Mouse (Mus musculus) hindbrain, embryonic 13.5 days (tissue): Measurements from ENCODE around the gene Hic2. TPM values are rescaled to one million over a fixed set of nuclear protein-coding genes. Genes with fewer than 3 reads are reported as not detected.
A peak's percentile ranks its signal among the peaks of the same experiment; 100 is the strongest.

Experiments
- ATAC-seq: fragments of 200-750 bp; cut with Nextera tagmentation; 2 replicates; pipeline ENCODE4 v1.8.0; 2017; ENCODE audit warnings: moderate TSS enrichment; ENCODE audit not compliant: low FRiP score
- H3K27ac ChIP-seq: fragments of 300-500 bp; sonication (generic); 2 replicates; pipeline ENCODE4 v1.5.1; 2015; ENCODE audit warnings: inconsistent platforms, mild to moderate bottlenecking, moderate library complexity
- H3K27me3 ChIP-seq: fragments of 300-500 bp; sonication (generic); 2 replicates; pipeline ENCODE4 v1.6.1; 2015; ENCODE audit warnings: mild to moderate bottlenecking, inconsistent platforms
- H3K36me3 ChIP-seq: fragments of 300-500 bp; sonication (generic); 2 replicates; pipeline ENCODE4 v1.6.1; 2015; ENCODE audit warnings: mild to moderate bottlenecking, inconsistent platforms
- H3K4me1 ChIP-seq: fragments of 300-500 bp; sonication (generic); replicated peaks from 2 replicates; pipeline ENCODE4 v1.6.1; 2015; ENCODE audit warnings: inconsistent platforms
- H3K4me2 ChIP-seq: fragments of 300-500 bp; sonication (generic); 2 replicates; pipeline ENCODE4 v1.6.1; 2015; ENCODE audit warnings: inconsistent platforms, mild to moderate bottlenecking, moderate library complexity
- H3K4me3 ChIP-seq: fragments of 300-500 bp; sonication (generic); 2 replicates; pipeline ENCODE4 v1.5.1; 2015; ENCODE audit warnings: mild to moderate bottlenecking, inconsistent platforms
- H3K9ac ChIP-seq: fragments of 300-500 bp; sonication (generic); 2 replicates; pipeline ENCODE4 v1.6.1; 2015; ENCODE audit warnings: mild to moderate bottlenecking, inconsistent platforms
- H3K9me3 ChIP-seq: fragments of 300-500 bp; sonication (generic); 2 replicates; pipeline ENCODE4 v1.6.1; 2016; ENCODE audit warnings: inconsistent platforms
- WGBS: fragments of 180-500 bp; shearing (Covaris S2); methylation state at CpG from one replicate; pipeline ENCODE4 v1.1.7; 2015; 5-methylcytosine and 5-hydroxymethylcytosine counted together
- polyA plus RNA-seq: library from polyadenylated mRNA; unstranded; fragments of >200 nt; fragmentation: Nextera tagmentation; extraction: Ambion mirVana; gene quantifications from 2 replicates; pipeline ENCODE4 v1.2.1, GENCODE M21; 2015

Hic2 gene
- polyA plus RNA-seq, 1 experiment from 2014 or later, result 9.0 TPM

DNA sequence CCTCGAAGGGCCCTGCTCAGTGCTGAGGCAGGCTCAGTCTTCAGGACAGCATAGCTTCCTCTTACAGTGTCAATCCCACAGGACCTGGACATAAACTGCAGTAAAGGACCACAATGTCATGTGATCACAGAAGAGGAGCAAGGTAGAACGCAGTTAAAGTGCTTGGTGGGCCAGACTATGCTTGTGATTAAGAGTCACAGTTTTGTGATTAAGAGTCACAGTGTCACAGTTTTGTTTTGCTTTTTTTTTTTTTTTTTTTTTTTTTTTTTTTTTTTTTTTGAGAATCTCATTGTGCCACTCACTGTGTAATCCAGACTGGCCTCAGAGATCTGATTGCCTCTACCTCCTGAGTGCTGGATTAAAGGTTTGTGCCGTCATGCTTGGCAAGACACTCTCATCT, 32.7 kb downstream of the Hic2 start:
- H3K4me3 ChIP-seq, result no peak overlapping the region
- H3K4me1 ChIP-seq, result no peaks in the 10 kb centered on the region
- H3K36me3 ChIP-seq, result peaks cover 16% of the 10 kb centered on the region
- H3K9me3 ChIP-seq, result peaks cover 8% of the 10 kb centered on the region
- no peak overlapping the region for H3K4me2 ChIP-seq
- no peak for ATAC-seq
- WGBS, result 78% methylated on average over 3 of the region's 3 CpGs
- H3K27ac ChIP-seq, result no peak overlapping the region
- no peaks in the 10 kb centered on the region for H3K27me3 ChIP-seq
- no peak overlapping the region for H3K9ac ChIP-seq

DNA sequence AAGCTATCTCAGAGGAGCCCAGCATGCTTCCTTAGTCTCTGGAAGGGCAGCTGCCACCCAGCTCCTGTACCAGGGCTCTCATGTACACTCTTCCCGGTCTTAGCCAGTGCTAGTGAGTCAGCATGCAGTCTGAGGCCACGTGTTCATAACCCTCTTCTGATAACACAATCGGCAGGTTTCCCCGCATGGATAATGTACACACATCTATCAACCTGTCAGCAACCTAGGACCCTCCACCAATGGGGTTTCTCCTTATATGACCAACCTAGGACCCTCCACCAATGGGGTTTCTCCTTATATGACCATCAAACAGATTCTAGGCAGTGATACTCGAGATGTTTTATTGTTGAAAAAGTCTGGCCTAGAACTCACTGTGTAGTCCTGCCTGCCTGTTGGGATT, 34.6 kb downstream of the Hic2 start:
- no peak overlapping the region for H3K4me2 ChIP-seq
- H3K27me3 ChIP-seq, result no peaks in the 10 kb centered on the region
- H3K9ac ChIP-seq, result no peak overlapping the region
- no peaks in the 10 kb centered on the region for H3K4me1 ChIP-seq
- peaks cover 8% of the 10 kb centered on the region for H3K9me3 ChIP-seq
- H3K36me3 ChIP-seq, result peaks cover 5% of the 10 kb centered on the region; the same call in 1 of the 2 replicates
- WGBS, result 66% methylated on average over 5 of the region's 5 CpGs
- no peak overlapping the region for H3K27ac ChIP-seq
- ATAC-seq, result peak; percentile 42; the same call in 1 of the 2 replicates
- H3K4me3 ChIP-seq, result no peak overlapping the region

DNA sequence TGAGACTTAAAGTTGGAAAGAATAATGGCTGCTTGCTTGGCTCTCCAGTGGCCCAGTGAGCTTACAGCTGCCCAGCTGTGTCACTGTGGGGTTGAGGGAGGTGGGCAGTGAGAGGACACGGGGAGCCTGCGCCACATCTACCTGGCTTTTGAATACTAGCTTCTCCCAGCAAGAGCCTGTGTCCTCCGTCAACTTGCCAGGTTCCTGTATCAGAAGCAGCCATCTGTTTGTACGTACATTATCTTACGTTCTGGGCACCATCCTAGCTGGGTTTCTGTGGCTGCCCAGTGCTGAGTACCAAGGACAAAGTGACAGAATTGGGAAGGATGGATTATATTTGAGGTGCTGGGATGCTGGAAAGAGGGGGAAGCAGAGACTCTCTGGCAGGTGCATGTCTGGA, 36.5 kb downstream of the Hic2 start:
- 88% methylated on average over 5 of the region's 5 CpGs for WGBS
- H3K9ac ChIP-seq, result no peak overlapping the region
- no peak overlapping the region for H3K4me2 ChIP-seq
- H3K4me3 ChIP-seq, result no peak overlapping the region
- H3K9me3 ChIP-seq, result peaks cover 8% of the 10 kb centered on the region
- H3K27me3 ChIP-seq, result no peaks in the 10 kb centered on the region
- H3K36me3 ChIP-seq, result peaks cover 5% of the 10 kb centered on the region; the same call in 1 of the 2 replicates
- H3K27ac ChIP-seq, result no peak overlapping the region
- H3K4me1 ChIP-seq, result no peaks in the 10 kb centered on the region
- ATAC-seq, result no peak

DNA sequence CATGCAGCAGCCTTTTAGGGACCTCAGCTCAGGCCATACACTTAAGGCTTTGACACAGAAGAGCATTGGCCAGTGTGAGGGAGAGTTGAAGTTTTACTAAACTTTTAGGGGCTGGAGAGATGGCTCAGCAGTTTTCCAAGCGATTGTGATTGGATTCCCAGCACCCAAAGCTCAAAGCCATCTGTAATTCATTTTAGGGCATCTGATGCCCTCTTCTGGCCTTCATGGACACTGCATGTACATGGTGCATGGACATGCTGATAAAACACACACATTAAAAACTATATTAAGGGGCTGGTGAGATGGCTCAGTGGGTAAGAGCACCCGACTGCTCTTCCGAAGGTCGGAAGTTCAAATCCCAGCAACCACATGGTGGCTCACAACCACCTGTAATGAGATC, 37.8 kb downstream of the Hic2 start:
- peaks cover 8% of the 10 kb centered on the region for H3K9me3 ChIP-seq
- H3K27me3 ChIP-seq, result no peaks in the 10 kb centered on the region
- ATAC-seq, result no peak
- no peak overlapping the region for H3K4me3 ChIP-seq
- H3K4me2 ChIP-seq, result no peak overlapping the region
- H3K4me1 ChIP-seq, result 0 out of 2 replicates have a peak, but pooled peaks cover 3% of the 10 kb centered on the region
- no peak overlapping the region for H3K27ac ChIP-seq
- peaks cover 5% of the 10 kb centered on the region; the same call in 1 of the 2 replicates for H3K36me3 ChIP-seq
- no peak overlapping the region for H3K9ac ChIP-seq
- WGBS, result 73% methylated on average over 4 of the region's 4 CpGs

DNA sequence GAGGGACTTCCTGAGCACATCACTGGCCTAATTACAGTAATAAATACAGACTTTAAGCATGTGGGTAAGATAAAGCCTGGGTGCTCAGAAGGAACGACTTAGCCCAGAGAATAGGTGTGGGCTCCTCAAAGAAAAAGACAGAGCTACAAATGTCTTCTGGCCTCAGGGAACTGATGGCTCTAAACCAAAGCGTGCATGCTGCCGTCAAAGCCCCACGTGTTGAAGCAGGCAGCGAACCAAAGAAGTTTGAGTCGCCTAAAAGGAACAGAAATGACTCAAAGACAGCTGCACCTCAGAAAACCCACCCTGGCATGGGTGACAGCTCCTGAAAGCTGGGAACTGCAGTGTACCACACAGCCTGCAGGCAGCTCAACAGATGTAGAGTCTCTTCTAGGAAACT, 38.5 kb downstream of the Hic2 start:
- H3K36me3 ChIP-seq, result peaks cover 5% of the 10 kb centered on the region; the same call in 1 of the 2 replicates
- H3K27me3 ChIP-seq, result peaks cover 3% of the 10 kb centered on the region
- no peak overlapping the region for H3K4me3 ChIP-seq
- peaks cover 10% of the 10 kb centered on the region for H3K4me1 ChIP-seq
- no peak overlapping the region for H3K9ac ChIP-seq
- H3K9me3 ChIP-seq, result peaks cover 8% of the 10 kb centered on the region
- H3K27ac ChIP-seq, result no peak overlapping the region
- 85% methylated on average over 6 of the region's 6 CpGs for WGBS
- ATAC-seq, result no peak
- no peak overlapping the region for H3K4me2 ChIP-seq

DNA sequence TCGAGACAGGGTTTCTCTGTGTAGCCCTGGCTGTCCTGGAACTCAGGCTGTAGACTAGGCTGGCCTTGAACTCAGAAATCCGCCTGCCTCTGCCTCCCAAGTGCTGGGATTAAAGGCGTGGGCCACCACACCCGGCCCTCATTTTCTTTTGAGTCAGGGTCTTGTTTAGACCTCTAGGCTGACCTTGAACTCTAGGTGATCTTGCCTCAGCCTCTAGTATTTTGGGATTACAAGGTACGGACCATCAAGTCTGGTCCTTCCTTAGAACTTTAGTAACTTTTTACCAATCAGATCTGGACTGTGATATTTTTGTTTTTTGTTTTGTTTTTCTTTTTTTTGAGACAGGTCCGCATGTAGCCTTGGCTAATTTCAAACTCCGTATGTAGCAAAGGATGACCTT, 42.3 kb downstream of the Hic2 start, which contains the start of gene Tmem191c:
Tmem191c (plus strand) TSS at position 357 of the 400 bp plus-strand sequence.
- Histone ChIP-seq H3K4me2 (peak within 1 kb of the TSS; percentile 79), H3K4me1 (peaks cover 26% of the 10 kb centered on the region), H3K9ac (peak within 1 kb of the TSS; percentile 73), H3K27me3 (peaks cover 39% of the 10 kb centered on the region), H3K27ac (peak within 1 kb of the TSS; percentile 88), H3K4me3 (peak within 1 kb of the TSS; percentile 54), H3K36me3 (peaks cover 23% of the 10 kb centered on the region), H3K9me3 (peaks cover 4% of the 10 kb centered on the region)
- 0 out of 2 replicates have a peak, but pooled peaks have one; percentile 1 for ATAC-seq
- 60% methylated on average over 7 of the region's 7 CpGs for WGBS

DNA sequence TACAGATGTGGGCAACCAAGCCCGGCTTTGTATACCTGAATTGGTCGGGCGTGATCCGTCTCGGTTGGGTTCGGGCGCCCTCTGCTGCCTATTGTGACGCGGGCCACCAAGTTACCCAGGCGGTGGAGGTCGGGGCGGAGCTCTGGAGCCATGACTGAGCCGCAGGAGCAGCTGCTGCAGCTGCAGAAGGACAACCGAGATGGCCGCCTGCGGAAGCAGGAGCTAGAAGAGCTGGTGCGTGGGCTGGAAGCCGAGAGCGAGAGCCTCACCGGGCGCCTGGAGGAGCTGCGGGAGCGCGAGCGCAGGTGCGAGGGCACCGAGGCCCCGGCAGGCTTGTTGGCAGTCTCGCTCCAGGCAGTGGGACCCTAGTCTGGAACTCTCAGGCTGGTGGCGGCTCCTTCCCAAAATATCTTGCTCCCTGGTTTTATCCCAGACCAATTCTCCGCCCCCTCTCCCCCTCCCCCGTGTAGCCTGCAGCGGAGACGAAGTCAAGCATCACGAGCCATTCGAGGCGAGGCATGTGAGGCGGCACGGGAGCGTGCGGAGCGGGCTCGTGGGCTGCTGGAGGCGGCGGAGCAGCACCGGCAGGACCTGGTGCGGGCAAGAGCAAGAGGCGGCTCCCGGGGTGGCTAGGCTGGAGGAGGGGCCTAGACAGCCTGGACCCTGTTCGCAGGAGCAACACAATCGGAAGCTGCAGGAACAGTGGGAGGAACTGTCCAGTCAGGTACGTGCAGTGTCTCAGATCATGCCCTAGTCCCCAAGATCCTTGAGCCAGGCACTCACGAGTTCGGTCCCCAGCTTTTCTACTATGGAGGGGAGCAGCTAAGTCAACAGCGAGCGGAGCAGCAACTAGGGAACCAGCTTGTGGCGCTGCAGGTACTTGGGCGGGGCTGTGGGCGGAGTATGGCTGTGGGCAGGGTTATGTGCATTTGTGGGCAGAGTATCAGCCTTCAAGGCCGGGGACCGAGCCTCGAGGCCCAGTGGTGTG, 43.1 kb downstream of the Hic2 start:
- H3K4me2 ChIP-seq, result peak overlapping the region; percentile 79
- under 1% methylated on average over 61 of the region's 62 CpGs for WGBS
- H3K27ac ChIP-seq, result peak overlapping the region; percentile 88
- peaks cover 39% of the 10 kb centered on the region for H3K27me3 ChIP-seq
- peak overlapping the region; percentile 73 for H3K9ac ChIP-seq
- H3K4me3 ChIP-seq, result peak overlapping the region; percentile 54
- no peaks in the 10 kb centered on the region for H3K9me3 ChIP-seq
- peaks cover 28% of the 10 kb centered on the region for H3K36me3 ChIP-seq
- ATAC-seq, result peak; percentile 87
- H3K4me1 ChIP-seq, result peaks cover 26% of the 10 kb centered on the region

DNA sequence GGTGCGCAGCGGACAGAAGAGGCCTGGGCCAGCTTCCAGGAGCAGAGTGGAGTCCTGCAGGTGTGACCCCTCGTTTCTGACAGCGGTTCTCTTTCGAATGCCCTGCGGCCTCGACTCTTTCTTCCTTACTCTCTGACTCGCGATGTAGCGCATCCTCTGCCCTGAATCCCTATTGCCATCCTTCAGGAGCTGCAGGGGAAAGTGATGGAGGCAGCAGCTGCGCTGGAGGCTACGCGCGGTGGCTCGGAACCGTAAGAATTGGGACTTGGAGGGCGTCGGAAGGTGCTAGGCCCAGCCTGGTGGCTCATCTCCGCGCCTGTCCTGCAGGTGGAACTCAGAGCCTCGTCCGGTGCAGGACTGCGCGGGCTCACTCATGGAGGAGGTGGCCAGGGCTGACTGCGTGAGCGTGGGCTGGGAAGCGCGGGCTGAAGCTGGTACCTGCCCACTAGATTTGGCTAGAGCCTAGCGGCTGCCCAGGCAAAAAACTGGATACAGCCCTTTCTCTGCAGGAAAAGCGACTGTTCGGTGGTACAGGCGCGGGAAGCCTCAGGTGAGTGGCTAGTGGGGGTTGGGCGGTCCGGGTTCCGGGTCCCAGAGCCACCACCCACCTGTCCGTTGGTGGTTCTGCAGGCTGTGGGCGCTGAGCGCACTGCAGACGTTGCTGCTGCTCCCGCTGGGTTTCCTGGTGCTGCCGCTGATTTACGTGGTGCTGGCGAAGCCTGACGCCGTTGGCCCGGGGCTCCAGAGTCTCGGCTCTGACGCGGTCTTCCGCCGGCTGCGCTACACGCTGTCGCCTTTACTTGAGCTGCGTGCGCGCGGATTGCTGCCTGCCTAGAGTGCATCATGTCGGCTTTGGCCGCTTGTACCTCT, 44.2 kb downstream of the Hic2 start:
- Histone ChIP-seq H3K4me2 (peak overlapping the region; percentile 79), H3K4me3 (peak overlapping the region; percentile 54), H3K36me3 (peaks cover 39% of the 10 kb centered on the region), H3K9me3 (no peaks in the 10 kb centered on the region), H3K9ac (peak overlapping the region; percentile 73), H3K4me1 (peaks cover 26% of the 10 kb centered on the region), H3K27me3 (peaks cover 39% of the 10 kb centered on the region), H3K27ac (no peak overlapping the region)
- ATAC-seq, result peak; percentile 43
- WGBS, result 3% methylated on average over 61 of the region's 61 CpGs

DNA sequence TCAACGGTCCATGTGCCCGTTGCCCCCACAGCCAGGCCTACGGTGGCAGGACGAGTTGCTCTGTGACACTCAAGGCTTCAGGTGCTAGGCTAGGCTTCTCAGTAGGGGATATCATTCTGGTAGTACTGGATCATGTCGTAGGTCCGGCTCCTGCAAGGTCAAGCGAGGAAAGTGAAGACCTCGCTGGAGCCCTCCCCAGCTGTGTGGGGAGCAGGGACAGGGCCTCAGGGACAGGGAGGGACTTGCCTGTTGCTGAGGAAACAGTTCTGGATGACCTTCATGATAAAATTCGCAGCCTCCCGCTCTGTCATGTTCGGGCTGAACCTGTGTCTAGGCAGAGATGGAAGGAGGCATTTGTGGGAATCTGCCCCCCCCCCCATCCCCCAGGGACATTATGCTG, 47.1 kb downstream of the Hic2 start:
- H3K9me3 ChIP-seq, result no peaks in the 10 kb centered on the region
- H3K9ac ChIP-seq, result no peak overlapping the region
- peaks cover 26% of the 10 kb centered on the region for H3K4me1 ChIP-seq
- ATAC-seq, result no peak
- H3K27ac ChIP-seq, result no peak overlapping the region
- H3K4me2 ChIP-seq, result no peak overlapping the region
- H3K4me3 ChIP-seq, result no peak overlapping the region
- 93% methylated on average over 11 of the region's 11 CpGs for WGBS
- peaks cover 68% of the 10 kb centered on the region for H3K36me3 ChIP-seq
- H3K27me3 ChIP-seq, result peaks cover 39% of the 10 kb centered on the region

DNA sequence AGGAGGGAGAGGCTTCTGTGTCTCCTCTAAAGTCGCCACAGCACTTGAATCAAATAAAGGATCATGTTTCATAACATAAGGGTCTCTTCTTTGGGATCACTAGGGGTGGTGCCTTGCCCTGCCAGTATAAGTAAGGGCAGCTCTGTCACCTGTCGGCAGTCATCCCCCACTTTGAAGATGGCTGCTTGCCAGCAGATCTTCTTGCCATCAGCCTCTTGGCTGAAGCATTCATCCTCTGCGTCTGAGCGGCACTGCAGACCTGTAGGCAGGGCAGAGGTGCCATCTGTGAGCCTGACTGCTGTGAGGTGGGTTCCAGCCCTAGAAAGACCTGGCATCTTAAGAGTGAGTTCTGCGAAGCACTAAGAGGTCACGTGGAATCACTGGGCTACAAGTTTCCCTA, 49.8 kb downstream of the Hic2 start:
- H3K36me3 ChIP-seq, result peaks cover 94% of the 10 kb centered on the region
- H3K4me3 ChIP-seq, result no peak overlapping the region
- H3K9ac ChIP-seq, result no peak overlapping the region
- H3K27me3 ChIP-seq, result peaks cover 24% of the 10 kb centered on the region
- no peaks in the 10 kb centered on the region for H3K9me3 ChIP-seq
- ATAC-seq, result no peak
- no peak overlapping the region for H3K4me2 ChIP-seq
- WGBS, result 86% methylated on average over 6 of the region's 6 CpGs
- peaks cover 3% of the 10 kb centered on the region for H3K4me1 ChIP-seq
- H3K27ac ChIP-seq, result no peak overlapping the region

DNA sequence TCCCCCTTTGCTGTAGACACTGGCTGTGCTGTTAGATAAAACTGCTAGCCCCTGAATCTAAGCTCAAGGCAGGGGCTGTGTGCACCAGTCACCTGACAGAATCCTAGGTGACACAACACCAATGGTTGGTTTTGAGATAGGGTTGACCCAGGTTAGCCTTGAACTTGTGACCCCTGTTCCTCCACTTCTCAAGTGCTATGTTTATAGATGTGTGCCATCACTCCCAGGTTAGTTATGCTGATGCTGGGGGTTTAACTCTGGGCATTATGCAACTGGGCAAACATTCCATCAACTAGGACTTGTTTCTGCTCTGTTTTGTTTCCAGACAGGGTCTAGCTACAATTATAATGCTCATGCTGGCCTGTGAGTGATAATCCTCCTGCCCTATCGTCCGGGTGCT, 53.7 kb downstream of the Hic2 start:
- no peaks in the 10 kb centered on the region for H3K27me3 ChIP-seq
- H3K36me3 ChIP-seq, result peaks cover 92% of the 10 kb centered on the region
- H3K9ac ChIP-seq, result no peak overlapping the region
- 91% methylated on average over 2 of the region's 2 CpGs for WGBS
- no peak overlapping the region for H3K27ac ChIP-seq
- H3K4me2 ChIP-seq, result no peak overlapping the region
- H3K4me3 ChIP-seq, result no peak overlapping the region
- ATAC-seq, result no peak
- no peaks in the 10 kb centered on the region for H3K4me1 ChIP-seq
- no peaks in the 10 kb centered on the region for H3K9me3 ChIP-seq

DNA sequence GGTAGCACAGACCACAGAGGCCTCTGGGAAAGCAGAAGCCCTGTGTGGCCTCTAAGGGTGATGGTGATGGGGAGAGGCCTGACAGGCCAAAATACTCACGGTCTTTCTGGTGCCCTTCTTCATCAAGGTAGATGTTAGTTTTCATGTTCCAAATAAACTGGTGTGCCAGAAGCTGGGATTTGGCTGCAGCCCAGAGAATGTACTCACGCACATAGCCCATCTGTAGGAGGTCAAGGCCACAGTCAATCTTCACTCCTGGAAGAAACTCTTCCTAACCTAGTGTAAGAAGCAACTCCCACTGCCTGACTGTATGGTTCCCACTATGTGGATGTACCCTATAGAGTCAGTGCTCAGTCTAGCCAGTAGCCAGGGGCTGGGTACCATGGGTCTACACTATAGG, 57.6 kb downstream of the Hic2 start:
- H3K36me3 ChIP-seq, result peaks cover 82% of the 10 kb centered on the region
- H3K9me3 ChIP-seq, result no peaks in the 10 kb centered on the region
- WGBS, result 97% methylated on average over 2 of the region's 2 CpGs

More for the DNA sequence above, 57.6 kb downstream of the Hic2 start:
- ATAC-seq, result no peak
- H3K4me1 ChIP-seq, result no peaks in the 10 kb centered on the region
- H3K9ac ChIP-seq, result no peak overlapping the region
- no peaks in the 10 kb centered on the region for H3K27me3 ChIP-seq
- no peak overlapping the region for H3K4me3 ChIP-seq
- no peak overlapping the region for H3K4me2 ChIP-seq
- H3K27ac ChIP-seq, result no peak overlapping the region
